ENCODE assay signal across 16 mouse cellular contexts in the genomic region with DNA sequence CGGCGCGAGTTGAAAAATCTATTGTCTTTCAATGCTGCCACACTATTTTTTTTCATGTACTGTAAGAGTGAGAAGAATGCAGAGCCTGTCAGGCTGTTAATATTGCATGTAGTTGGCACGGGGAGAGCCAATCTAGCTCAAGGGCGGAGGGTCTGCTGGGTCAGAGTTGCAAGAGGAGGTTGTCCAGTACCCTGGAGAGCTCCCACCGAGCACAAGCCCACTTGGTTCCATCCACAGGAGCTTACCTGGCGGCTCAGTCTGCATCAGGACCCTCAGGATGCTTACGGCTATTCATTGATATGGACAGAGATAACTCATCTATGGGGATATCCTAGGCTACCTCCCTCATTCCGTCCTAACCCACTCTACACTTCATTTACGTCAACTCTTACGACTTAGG. TPM values are rescaled to one million over a fixed set of nuclear protein-coding genes. Genes with fewer than 3 reads are reported as not detected.
DNase-seq lines count a peak whose midpoint lies in the region; ATAC-seq and TF ChIP-seq lines count a peak whose summit lies in the region.
"Had no signal": no experiment of that assay in that cellular context is flagged by ENCODE, and none has a peak within 500 bp of the region (broad histone marks: within the 10 kb centered on the region; RNA-seq: fewer than 3 reads in every experiment).

No protein-coding gene starts in this region.

- no peaks in the 10 kb centered on the region for H3K79me2 ChIP-seq in myocyte (ENCODE audit: control insufficient read depth, insufficient read depth)

- H3ac ChIP-seq in myocyte (ENCODE audit: control insufficient read depth, insufficient read length): no peak overlapping the region

- no peaks in the 10 kb centered on the region for H3K36me3 ChIP-seq in kidney, adult 2 months (ENCODE audit: control insufficient read depth, insufficient read depth, low read length)
- H3K36me3 ChIP-seq in myocyte (ENCODE audit: control insufficient read depth, insufficient read depth): no peaks in the 10 kb centered on the region
- no peaks in the 10 kb centered on the region for H3K36me3 ChIP-seq in midbrain, embryonic 16.5 days (ENCODE audit: control insufficient read depth, insufficient read depth, low read length)
- H3K36me3 ChIP-seq: midbrain, embryonic 13.5 days had no signal

- H3K4me3 ChIP-seq in kidney, adult 2 months (ENCODE audit: insufficient read depth, low read depth, low read length): no peak overlapping the region
- H3K4me3 ChIP-seq in myocyte: no peak overlapping the region
- no peak overlapping the region for H3K4me3 ChIP-seq in midbrain, embryonic 16.5 days (ENCODE audit: low read depth, low read length)
- H3K4me3 ChIP-seq: left cerebral cortex, adult 2 months; midbrain, embryonic 13.5 days had no signal

- no peak for TF ChIP-seq POLR2A in kidney, adult 2 months (IDR thresholded peaks at IDR 0.05; ENCODE audit: low read depth, low read length)
- TF ChIP-seq POLR2A in myocyte (IDR thresholded peaks at IDR 0.05; ENCODE audit: insufficient read length, low read depth): no peak

- H3K27me3 ChIP-seq in kidney, adult 2 months (replicated peaks; ENCODE audit: control insufficient read depth, insufficient read depth, low read length): no peaks in the 10 kb centered on the region
- H3K27me3 ChIP-seq in myocyte (ENCODE audit: control insufficient read depth, insufficient read depth, insufficient read length): no peaks in the 10 kb centered on the region
- H3K27me3 ChIP-seq in midbrain, embryonic 16.5 days (ENCODE audit: control insufficient read depth, insufficient read depth, low read depth, low read length): no peaks in the 10 kb centered on the region
- H3K27me3 ChIP-seq: midbrain, embryonic 13.5 days had no signal

- DNase-seq in kidney, postnatal 10 days: peak; percentile 74
- DNase-seq in kidney, adult 2 months: no peak
- peak; percentile 46 for DNase-seq in testis, postnatal 10 days (ENCODE audit: low spot score)
- no peak for DNase-seq in testis, postnatal 14 days (ENCODE audit: low spot score)
- peak; percentile 71 for DNase-seq in embryo, embryonic 10 days (ENCODE audit: low spot score)
- DNase-seq in gastrocnemius, adult 8-10 months (ENCODE audit: low spot score in 2 of 2): no peak
- DNase-seq: cerebellum, postnatal 36 days; gastrocnemius, postnatal 36 days; heart, postnatal 10 days; thymus, postnatal 25 days had no signal

- no peak overlapping the region for H3K4me2 ChIP-seq in myocyte (ENCODE audit: low read depth)
- no peak overlapping the region for H3K4me2 ChIP-seq in midbrain, embryonic 16.5 days (ENCODE audit: low read length)
- H3K4me2 ChIP-seq: midbrain, embryonic 13.5 days had no signal

- no peak overlapping the region for H3K27ac ChIP-seq in kidney, adult 2 months (ENCODE audit: insufficient read depth, low read depth, low read length)
- no peak overlapping the region for H3K27ac ChIP-seq in midbrain, embryonic 16.5 days (ENCODE audit: low read length)
- H3K27ac ChIP-seq: left cerebral cortex, adult 2 months; midbrain, embryonic 13.5 days had no signal

- H3K9ac ChIP-seq in midbrain, embryonic 16.5 days (ENCODE audit: low read depth, low read length): no peak overlapping the region
- H3K9ac ChIP-seq: midbrain, embryonic 13.5 days had no signal

- 40% methylated on average over 11 of the region's 11 CpGs for WGBS in kidney, adult 2 months
- WGBS in midbrain, embryonic 16.5 days: 52% methylated on average over 11 of the region's 11 CpGs

- H3K9me3 ChIP-seq in midbrain, embryonic 16.5 days (replicated peaks; ENCODE audit: control insufficient read depth, low read length, poor library complexity, severe bottlenecking): no peaks in the 10 kb centered on the region
- H3K9me3 ChIP-seq: midbrain, embryonic 13.5 days had no signal

- H3K4me1 ChIP-seq in kidney, adult 2 months (ENCODE audit: control insufficient read depth, insufficient read depth, low read length): no peaks in the 10 kb centered on the region
- H3K4me1 ChIP-seq in midbrain, embryonic 16.5 days (ENCODE audit: control insufficient read depth, insufficient read depth, low read length): peaks cover 2% of the 10 kb centered on the region; the same call in 1 of the 2 replicates

- no peak for ATAC-seq in midbrain, embryonic 16.5 days
- ATAC-seq: intestine, embryonic 16.5 days; midbrain, embryonic 13.5 days had no signal

- no peak for TF ChIP-seq CTCF in kidney, adult 2 months (conservative IDR thresholded peaks at IDR 0.05; ENCODE audit: insufficient read depth, insufficient read length, low read depth, low read length)

TF ChIP-seq in myocyte, 11 proteins besides CTCF, POLR2A, EP300 and RAD21:
- TF ChIP-seq MYOD1 (IDR thresholded peaks at IDR 0.05; ENCODE audit: control insufficient read depth in 1 of 3, insufficient read length in 2 of 3, low read depth in 2 of 3) (no peak), USF1 (IDR thresholded peaks at IDR 0.05; ENCODE audit: low read depth) (no peak), POLR2AphosphoS2 (IDR thresholded peaks at IDR 0.05; ENCODE audit: insufficient read length, low read depth) (no peak), CEBPB (IDR thresholded peaks at IDR 0.05; ENCODE audit: insufficient read depth, poor library complexity, severe bottlenecking) (no peak), E2F4 (IDR thresholded peaks at IDR 0.05; ENCODE audit: insufficient read depth) (no peak), REST (IDR thresholded peaks at IDR 0.05; ENCODE audit: insufficient read depth, insufficient read length) (peak; percentile 74), MAX (IDR thresholded peaks at IDR 0.05; ENCODE audit: low read depth) (no peak)

RNA-seq across cellular contexts. Expression of gene Loxl4, which starts 24.0 kb away (rescaled TPM):
- 2.9 and 4.8 TPM in 2 replicates for polyA plus RNA-seq in kidney, adult 2 months (2012; rRNA removed)
- polyA plus RNA-seq in myocyte (2012; fragmentation: generic; extraction: Trizol): 4.9 TPM
- polyA plus RNA-seq in midbrain, embryonic 16.5 days (2015; fragmentation: Nextera tagmentation; extraction: Ambion mirVana): 0.13 and 0.17 TPM in 2 replicates
- 1 to 10 TPM in 2 of 4 experiments, under 1 TPM in 2; 0.56 to 1.3 (median 1.1) TPM for total RNA-seq in gastrocnemius, adult 8-10 months (2022)
- total RNA-seq: neutrophil, adult 5-6 weeks had no signal

Comparison
In these comparisons a context has a peak if more than half of its experiments do, and no peak if none do; other contexts are left out.
1. DNase-seq: peak in kidney, postnatal 10 days (single experiment), testis, postnatal 10 days (single experiment) and embryo, embryonic 10 days (single experiment); none in kidney, adult 2 months (single experiment), testis, postnatal 14 days (single experiment) and gastrocnemius, adult 8-10 months (0 of 2).